Mouse (Mus musculus) embryonic facial prominence, embryonic 12.5 days (tissue): ENCODE measurements around the gene Slc9a1. TPM values are rescaled to one million over a fixed set of nuclear protein-coding genes. Genes with fewer than 3 reads are reported as not detected.

ENCODE experiments used
- ATAC-seq: fragments of 200-750 bp; cut with Nextera tagmentation; 2 replicates; pipeline ENCODE4 v1.8.0; 2017; ENCODE audit not compliant: insufficient number of reproducible peaks, insufficient read depth, low FRiP score, low TSS enrichment
- H3K27ac ChIP-seq: fragments of 300-500 bp; sonication (generic); 2 replicates; pipeline ENCODE4 v1.5.1; 2016; ENCODE audit warnings: mild to moderate bottlenecking
- H3K27me3 ChIP-seq: fragments of 300-500 bp; sonication (generic); 2 replicates; pipeline ENCODE4 v1.6.1; 2016; ENCODE audit warnings: mild to moderate bottlenecking, moderate library complexity
- H3K36me3 ChIP-seq: fragments of 300-500 bp; sonication (generic); 2 replicates; pipeline ENCODE4 v1.6.1; 2016; ENCODE audit warnings: mild to moderate bottlenecking
- H3K4me1 ChIP-seq: fragments of 300-500 bp; sonication (generic); 2 replicates; pipeline ENCODE4 v1.6.1; 2016
- H3K4me2 ChIP-seq: fragments of 300-500 bp; sonication (generic); replicated peaks from 2 replicates; pipeline ENCODE4 v1.6.1; 2016; ENCODE audit warnings: mild to moderate bottlenecking, moderate library complexity
- H3K4me3 ChIP-seq: fragments of 300-500 bp; sonication (generic); 2 replicates; pipeline ENCODE4 v1.5.1; 2016; ENCODE audit warnings: mild to moderate bottlenecking
- H3K9ac ChIP-seq: fragments of 300-500 bp; sonication (generic); 2 replicates; pipeline ENCODE4 v1.6.1; 2016; ENCODE audit warnings: mild to moderate bottlenecking, moderate library complexity
- H3K9me3 ChIP-seq: fragments of 300-500 bp; sonication (generic); 2 replicates; pipeline ENCODE4 v1.6.1; 2016; ENCODE audit warnings: mild to moderate bottlenecking, moderate library complexity
- WGBS: fragments of 180-500 bp; shearing (Covaris S2); methylation state at CpG from one replicate; pipeline ENCODE4 v1.1.7; 2016; 5-methylcytosine and 5-hydroxymethylcytosine counted together
- polyA plus RNA-seq: library from polyadenylated mRNA; unstranded; fragments of >200 nt; fragmentation: Nextera tagmentation; extraction: Ambion mirVana; gene quantifications from 2 replicates; pipeline ENCODE4 v1.2.1, GENCODE M21; 2016

The Slc9a1 gene
- polyA plus RNA-seq, result 7.6 and 7.9 TPM in 2 replicates

DNA sequence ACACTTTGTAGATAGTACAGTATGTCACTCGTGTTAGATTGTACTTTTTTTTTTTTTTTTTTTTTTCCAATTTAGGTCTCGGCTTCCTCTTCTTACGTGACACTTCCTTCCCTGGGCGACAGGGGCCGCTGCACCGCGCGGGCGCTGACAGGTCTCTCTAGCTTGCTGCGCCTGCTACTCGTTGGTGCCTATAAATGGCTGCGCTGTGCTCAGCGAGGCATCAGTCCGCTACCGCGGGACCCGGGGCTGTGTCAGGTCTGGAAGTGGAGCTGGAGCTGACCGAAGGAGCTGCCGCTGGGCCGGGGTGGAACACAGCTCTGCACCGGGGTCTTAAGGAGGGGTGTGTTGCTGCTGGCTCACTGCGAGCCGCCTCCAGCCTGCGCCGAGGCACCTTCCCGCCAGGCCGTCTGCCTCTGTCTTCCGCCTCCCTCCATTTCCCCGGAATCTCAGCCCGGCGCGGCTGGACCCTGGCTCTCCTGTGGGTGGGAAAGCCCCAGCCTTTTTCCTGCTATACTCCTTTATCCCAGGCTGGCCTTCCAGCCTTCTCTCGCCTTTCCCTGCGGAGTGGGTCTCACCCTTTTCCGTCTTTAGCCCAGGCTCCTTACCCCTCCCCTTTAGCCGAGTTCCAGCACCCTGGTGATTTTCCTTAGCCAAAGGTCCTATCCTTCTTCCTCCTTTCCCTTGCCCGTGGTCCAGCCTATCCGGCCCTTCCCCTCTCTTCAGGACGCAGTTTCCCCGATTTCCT is at the start of gene Slc9a1:
Gene Slc9a1, plus strand, starts transcription at position 154 of the 745 bp plus-strand sequence.
- Histone ChIP-seq H3K4me2 (peak within 1 kb of the TSS; percentile 80), H3K9me3 (no peaks in the 10 kb centered on the region), H3K36me3 (no peaks in the 10 kb centered on the region), H3K4me3 (peak within 1 kb of the TSS; percentile 85), H3K4me1 (peaks cover 41% of the 10 kb centered on the region), H3K9ac (peak within 1 kb of the TSS; percentile 83), H3K27me3 (no peaks in the 10 kb centered on the region), H3K27ac (peak within 1 kb of the TSS; percentile 79)
- WGBS, result 1% methylated on average over 40 of the region's 40 CpGs
- ATAC-seq, result peak; percentile 93

DNA sequence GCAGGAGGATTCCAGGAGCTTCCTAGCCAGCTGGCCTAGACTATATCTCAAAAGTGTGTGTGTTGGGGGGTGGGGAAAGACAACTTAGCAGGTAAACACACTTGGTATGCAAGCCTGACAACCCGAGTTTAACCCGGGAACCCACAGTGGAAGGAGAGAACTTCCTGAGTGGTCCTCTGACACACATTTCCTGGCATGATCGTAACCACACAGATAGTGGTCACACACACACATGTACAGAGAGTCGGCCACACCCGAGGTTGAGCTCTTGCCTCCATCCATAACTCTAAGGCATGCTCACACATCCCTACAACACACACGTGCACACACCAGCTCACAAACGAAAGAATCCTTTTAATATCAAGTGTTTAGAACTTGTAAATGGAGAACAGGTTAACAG is 41.4 kb upstream of the Slc9a1 start:
- WGBS, result 75% methylated on average over 7 of the region's 7 CpGs
- Histone ChIP-seq H3K27ac (no peak overlapping the region), H3K9me3 (no peaks in the 10 kb centered on the region), H3K27me3 (no peaks in the 10 kb centered on the region), H3K9ac (no peak overlapping the region), H3K36me3 (no peaks in the 10 kb centered on the region), H3K4me1 (peaks cover 8% of the 10 kb centered on the region; the same call in 1 of the 2 replicates), H3K4me2 (no peak overlapping the region), H3K4me3 (no peak overlapping the region)
- ATAC-seq, result no peak

DNA sequence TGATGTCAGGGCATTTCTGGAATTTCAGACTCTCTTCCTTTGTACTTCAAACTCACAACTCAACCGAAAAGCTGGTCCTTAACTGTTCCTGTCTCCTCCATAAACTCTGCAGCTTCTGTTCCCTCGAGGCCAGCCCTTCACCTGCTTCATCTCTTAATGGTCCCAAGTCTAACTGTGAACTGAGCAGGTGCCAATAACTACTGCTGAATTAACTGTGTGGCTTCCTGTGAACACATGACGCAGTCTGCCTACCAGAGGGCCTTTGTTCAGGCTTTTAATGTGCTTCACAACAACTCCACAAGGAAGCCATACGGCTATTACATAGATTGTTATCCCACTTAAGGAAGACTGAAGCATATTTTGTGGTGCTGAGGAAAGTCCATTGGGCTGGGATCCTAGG is 39.2 kb upstream of the Slc9a1 start:
- no peaks in the 10 kb centered on the region for H3K9me3 ChIP-seq
- no peaks in the 10 kb centered on the region for H3K27me3 ChIP-seq
- no peak overlapping the region for H3K27ac ChIP-seq
- H3K9ac ChIP-seq, result no peak overlapping the region
- H3K4me2 ChIP-seq, result no peak overlapping the region
- WGBS, result 77% methylated on average over 4 of the region's 4 CpGs
- H3K36me3 ChIP-seq, result peaks cover 3% of the 10 kb centered on the region
- peaks cover 13% of the 10 kb centered on the region for H3K4me1 ChIP-seq
- no peak overlapping the region for H3K4me3 ChIP-seq
- no peak for ATAC-seq

DNA sequence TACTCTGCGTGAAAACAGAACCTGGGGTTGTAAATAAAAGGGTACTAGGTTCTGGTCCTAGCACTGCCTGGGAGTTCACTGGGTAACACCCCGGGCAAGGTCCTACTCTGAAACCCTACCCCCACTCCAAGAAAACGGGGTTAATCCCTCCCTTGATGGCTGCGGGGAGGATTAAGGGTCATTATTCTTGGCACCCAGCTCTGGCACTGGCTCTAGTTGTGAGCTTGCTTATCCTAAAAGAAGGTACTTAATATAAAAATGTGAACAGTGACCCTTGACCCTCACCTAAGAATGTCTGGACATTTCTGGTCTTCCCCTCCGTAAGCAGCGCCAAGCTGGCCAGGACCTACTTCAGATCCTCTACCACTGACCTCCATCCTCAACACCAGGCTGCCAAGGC is 36.2 kb upstream of the Slc9a1 start:
- Histone ChIP-seq H3K4me1 (peaks cover 23% of the 10 kb centered on the region), H3K9me3 (no peaks in the 10 kb centered on the region), H3K9ac (0 out of 2 replicates have a peak overlapping the region, but pooled peaks have one; percentile 19), H3K27me3 (no peaks in the 10 kb centered on the region), H3K27ac (no peak overlapping the region), H3K4me3 (no peak overlapping the region), H3K36me3 (peaks cover 5% of the 10 kb centered on the region), H3K4me2 (no peak overlapping the region)
- ATAC-seq, result no peak
- WGBS, result 50% methylated on average over 6 of the region's 6 CpGs

DNA sequence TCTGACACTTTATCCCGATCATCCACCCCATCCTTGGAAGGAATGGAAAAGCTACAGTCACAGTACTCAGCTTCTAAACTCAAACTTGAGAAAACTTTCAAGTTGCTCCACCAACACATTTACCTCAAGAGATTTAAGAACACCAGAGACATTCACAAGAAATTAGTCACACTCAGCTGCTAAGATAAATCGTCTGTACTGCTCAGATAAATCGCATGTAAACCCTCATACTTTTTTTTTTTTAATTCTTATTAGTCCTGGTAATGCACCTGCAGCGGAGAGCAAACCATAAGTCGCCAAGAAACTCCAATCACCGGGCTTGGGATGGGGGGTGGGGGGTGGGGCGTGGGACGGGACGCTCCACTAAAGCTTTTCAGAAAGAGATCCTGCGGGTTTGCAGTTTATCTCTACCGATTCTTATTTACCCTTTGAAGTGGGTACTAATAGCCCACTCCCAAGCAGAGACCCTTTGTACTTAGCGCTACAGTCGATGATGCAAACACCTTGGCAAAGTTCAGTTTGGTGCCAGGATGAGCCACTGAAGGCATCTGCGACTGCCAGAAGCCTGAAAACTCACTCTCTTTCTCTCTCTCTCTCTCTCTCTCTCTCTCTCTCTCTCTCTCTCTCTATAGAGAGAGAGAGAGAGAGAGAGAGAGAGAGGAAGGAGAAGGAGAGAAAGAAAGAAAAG is 31.5 kb upstream of the Slc9a1 start:
- H3K27ac ChIP-seq, result no peak overlapping the region
- H3K36me3 ChIP-seq, result peaks cover 5% of the 10 kb centered on the region
- H3K9me3 ChIP-seq, result no peaks in the 10 kb centered on the region
- no peak for ATAC-seq
- H3K4me1 ChIP-seq, result peaks cover 20% of the 10 kb centered on the region
- 13% methylated on average over 14 of the region's 14 CpGs for WGBS
- H3K4me2 ChIP-seq, result peak overlapping the region; percentile 70
- peak overlapping the region; percentile 91 for H3K9ac ChIP-seq
- H3K27me3 ChIP-seq, result no peaks in the 10 kb centered on the region
- peak overlapping the region; percentile 95 for H3K4me3 ChIP-seq

DNA sequence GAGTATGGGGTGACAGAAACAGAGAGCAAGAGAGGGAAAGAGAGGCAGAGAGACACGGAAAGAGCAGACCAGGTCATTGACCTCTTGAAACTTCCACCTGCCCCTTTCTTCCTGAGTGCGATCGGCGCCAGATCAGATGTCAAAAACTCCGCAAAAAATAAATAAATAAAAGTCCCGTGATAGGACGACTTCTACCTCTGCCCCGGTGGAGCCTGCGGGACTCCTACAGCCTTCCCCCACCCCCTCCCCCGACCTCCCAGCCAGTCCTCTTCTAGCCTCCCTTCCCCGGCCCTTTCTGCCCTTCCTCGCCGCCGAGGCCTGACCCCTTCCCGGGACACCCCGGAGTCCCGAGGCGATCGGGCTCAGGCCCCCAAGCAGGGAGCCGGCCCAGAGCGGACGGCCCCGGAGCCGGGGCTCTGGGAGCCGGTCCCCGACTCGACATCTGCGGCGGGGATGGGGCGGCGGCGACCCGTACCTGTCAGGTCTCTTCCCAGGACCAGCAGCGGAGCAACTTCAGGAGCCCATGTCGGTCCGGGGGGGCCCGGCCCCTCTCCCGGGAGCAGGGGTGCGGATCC is 30.9 kb upstream of the Slc9a1 start:
- Histone ChIP-seq H3K9ac (peak overlapping the region; percentile 91), H3K27me3 (no peaks in the 10 kb centered on the region), H3K4me2 (peak overlapping the region; percentile 70), H3K27ac (peak overlapping the region; percentile 83), H3K9me3 (no peaks in the 10 kb centered on the region), H3K4me3 (peak overlapping the region; percentile 95), H3K4me1 (peaks cover 13% of the 10 kb centered on the region), H3K36me3 (peaks cover 5% of the 10 kb centered on the region)
- no peak for ATAC-seq
- 0% methylated on average over 37 of the region's 39 CpGs for WGBS

DNA sequence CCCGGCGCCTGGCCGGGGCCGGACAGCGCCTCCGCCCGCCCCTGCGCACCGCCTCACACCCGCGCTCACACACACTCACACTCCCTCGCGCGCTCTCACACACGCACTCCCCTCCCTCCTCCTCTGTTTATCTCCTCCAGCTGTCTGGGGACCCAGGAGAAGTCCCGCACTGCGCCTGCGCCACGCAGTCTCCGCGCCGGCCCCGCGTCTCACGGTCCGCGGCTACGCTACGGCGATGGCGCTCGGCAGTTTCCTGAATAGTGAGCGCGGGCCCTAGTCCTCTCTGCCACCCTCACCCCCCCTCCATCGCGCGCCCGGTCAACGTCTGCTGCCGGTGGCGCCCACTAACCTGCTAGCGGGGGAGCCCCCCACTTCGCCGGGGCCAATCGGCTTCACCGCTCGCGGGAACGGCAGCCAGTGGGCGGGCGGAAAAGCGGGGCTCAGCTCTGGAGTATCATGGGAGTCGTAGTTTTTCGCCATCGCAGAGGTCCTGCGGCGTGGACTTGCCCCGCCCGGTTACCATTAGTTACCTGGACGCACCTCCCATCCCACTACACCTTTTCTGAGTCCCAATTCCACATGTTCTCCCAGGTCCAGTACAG is 30.3 kb upstream of the Slc9a1 start:
- peak overlapping the region; percentile 83 for H3K27ac ChIP-seq
- ATAC-seq, result peak; percentile 98
- peaks cover 13% of the 10 kb centered on the region; the same call in 1 of the 2 replicates for H3K4me1 ChIP-seq
- WGBS, result 0% methylated on average over 60 of the region's 60 CpGs
- no peaks in the 10 kb centered on the region for H3K9me3 ChIP-seq
- peak overlapping the region; percentile 95 for H3K4me3 ChIP-seq
- peaks cover 5% of the 10 kb centered on the region for H3K36me3 ChIP-seq
- H3K4me2 ChIP-seq, result peak overlapping the region; percentile 70
- no peaks in the 10 kb centered on the region for H3K27me3 ChIP-seq
- H3K9ac ChIP-seq, result peak overlapping the region; percentile 91

DNA sequence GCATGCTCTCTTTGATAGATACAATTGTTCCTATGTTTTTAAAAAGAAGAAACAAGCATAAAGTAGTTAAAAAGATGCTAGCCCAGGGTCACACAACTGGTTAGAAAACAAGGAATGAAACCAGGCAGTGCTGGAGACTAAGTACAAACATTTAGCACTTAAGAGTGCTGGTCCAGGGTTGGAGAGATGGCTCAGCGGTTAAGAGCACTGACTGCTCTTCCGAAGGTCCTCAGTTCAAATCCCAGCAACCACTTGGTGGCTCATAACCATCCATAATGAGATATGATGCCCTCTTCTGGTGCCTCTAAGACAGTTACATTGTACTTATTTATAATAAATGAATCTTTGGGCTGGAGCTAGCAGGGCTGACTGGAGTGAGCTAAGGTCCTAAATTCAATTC is 29.3 kb upstream of the Slc9a1 start:
- Histone ChIP-seq H3K9ac (no peak overlapping the region), H3K9me3 (no peaks in the 10 kb centered on the region), H3K4me3 (no peak overlapping the region), H3K4me1 (peaks cover 13% of the 10 kb centered on the region; the same call in 1 of the 2 replicates), H3K27ac (no peak overlapping the region), H3K4me2 (no peak overlapping the region), H3K27me3 (no peaks in the 10 kb centered on the region), H3K36me3 (peaks cover 3% of the 10 kb centered on the region)
- 82% methylated on average over 2 of the region's 2 CpGs for WGBS
- ATAC-seq, result no peak

DNA sequence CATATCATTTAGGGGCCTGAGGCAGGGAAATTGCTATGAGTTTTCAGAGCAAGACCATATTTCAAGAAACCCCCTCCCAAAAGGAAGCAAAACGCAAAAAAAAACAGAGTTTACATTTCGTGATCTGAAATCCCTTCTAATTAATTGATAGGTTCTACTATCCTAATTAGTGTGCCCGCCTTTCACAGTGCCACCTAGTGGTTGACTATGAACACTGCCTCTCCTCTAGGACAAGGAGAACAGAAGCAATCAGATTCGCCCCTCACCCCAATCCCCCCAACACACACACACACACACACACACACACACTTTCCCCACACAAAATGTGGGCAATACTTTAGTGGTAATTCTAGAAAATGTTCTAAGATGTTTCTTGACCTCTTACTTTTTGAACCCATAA is 25.4 kb upstream of the Slc9a1 start:
- 0 out of 2 replicates have a peak, but pooled peaks cover 2% of the 10 kb centered on the region for H3K4me1 ChIP-seq
- no peaks in the 10 kb centered on the region for H3K9me3 ChIP-seq
- 8% methylated on average over 4 of the region's 4 CpGs for WGBS
- no peak overlapping the region for H3K4me3 ChIP-seq
- no peak overlapping the region for H3K9ac ChIP-seq
- no peaks in the 10 kb centered on the region for H3K27me3 ChIP-seq
- no peak overlapping the region for H3K27ac ChIP-seq
- ATAC-seq, result no peak
- no peaks in the 10 kb centered on the region for H3K36me3 ChIP-seq
- H3K4me2 ChIP-seq, result no peak overlapping the region

DNA sequence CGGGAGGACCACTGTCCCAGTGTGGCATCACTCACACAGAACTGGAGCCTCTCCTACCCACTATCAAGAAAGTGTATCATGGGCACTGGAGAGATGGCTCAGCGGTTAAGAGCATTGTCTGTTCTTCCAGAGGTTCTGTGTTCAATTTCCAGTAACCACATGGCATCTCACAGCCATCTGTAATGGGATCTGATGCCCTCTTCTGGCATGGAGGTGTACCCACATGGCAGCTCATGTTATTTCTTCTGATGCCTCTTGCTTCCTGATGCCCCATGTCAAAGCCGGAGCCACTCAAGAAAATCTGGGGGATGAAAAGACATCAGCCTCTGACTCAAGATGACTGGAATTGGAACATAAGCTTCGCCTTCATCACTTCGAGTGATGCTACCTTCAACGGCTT is 23.8 kb upstream of the Slc9a1 start:
- H3K9ac ChIP-seq, result no peak overlapping the region

DNA sequence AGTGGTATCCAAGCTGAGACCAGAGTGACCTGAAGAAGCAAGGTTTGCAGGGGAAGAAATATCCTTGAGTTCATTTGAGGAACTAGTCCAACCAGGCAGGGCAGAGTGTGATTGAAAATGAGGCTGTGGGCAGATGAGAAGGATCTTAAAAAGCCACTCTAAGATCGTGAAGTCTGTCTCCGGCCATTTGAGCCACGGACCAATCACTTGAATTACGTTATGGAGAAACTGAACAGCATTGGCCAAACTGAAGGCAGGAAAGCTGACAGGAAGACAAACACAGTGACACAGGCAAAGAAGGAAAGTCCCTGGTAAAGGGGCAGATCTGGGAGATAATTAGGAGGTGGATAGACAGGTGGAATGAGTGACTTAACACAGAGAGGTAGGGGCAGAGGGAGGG is 22.9 kb upstream of the Slc9a1 start:
- Histone ChIP-seq H3K27me3 (no peaks in the 10 kb centered on the region), H3K4me1 (no peaks in the 10 kb centered on the region), H3K9ac (no peak overlapping the region), H3K27ac (no peak overlapping the region), H3K4me2 (no peak overlapping the region), H3K9me3 (no peaks in the 10 kb centered on the region), H3K36me3 (no peaks in the 10 kb centered on the region), H3K4me3 (no peak overlapping the region)
- 78% methylated on average over 4 of the region's 4 CpGs for WGBS
- ATAC-seq, result no peak

More for the DNA sequence above, 23.8 kb upstream of the Slc9a1 start:
- no peak overlapping the region for H3K4me3 ChIP-seq
- H3K9me3 ChIP-seq, result no peaks in the 10 kb centered on the region
- 84% methylated on average over 6 of the region's 6 CpGs for WGBS
- no peak overlapping the region for H3K4me2 ChIP-seq
- no peaks in the 10 kb centered on the region for H3K4me1 ChIP-seq
- H3K36me3 ChIP-seq, result no peaks in the 10 kb centered on the region
- ATAC-seq, result no peak
- H3K27me3 ChIP-seq, result no peaks in the 10 kb centered on the region
- H3K27ac ChIP-seq, result no peak overlapping the region
